Mouse (Mus musculus): ENCODE measurements around the gene Ppp1r16b.
A peak's percentile ranks its signal among the peaks of the same experiment; 100 is the strongest.

- TF ChIP-seq CTCF (IDR thresholded peaks at IDR 0.05; ENCODE audit: borderline replicate concordance, extremely low read depth, insufficient read depth, insufficient read length) (peak; percentile 60), POLR2A (IDR thresholded peaks at IDR 0.05; ENCODE audit: borderline replicate concordance, extremely low read depth, insufficient read depth, insufficient read length, poor library complexity, severe bottlenecking) (peak; percentile 72; the same call in 1 of the 2 replicates)
These were observed 102.6 kb downstream of the Ppp1r16b start, which contains the start of gene Fam83d for GRCm38 (mm10) chr2:158767742-158768339.

Data from brain, embryonic 14.5 days (tissue).